Mouse (Mus musculus) right cerebral cortex, postnatal 25 days (tissue): ENCODE measurements at regions not wholly inside any gene's neighbourhood (a gene's known extent, or its start where the extent isn't known, plus 50 kb on each side); places are given as distances from the start of the nearest gene placed in this dataset.

Source experiments
- DNase-seq: peaks from one replicate; pipeline ENCODE4 v3.0.0; 2022

DNA sequence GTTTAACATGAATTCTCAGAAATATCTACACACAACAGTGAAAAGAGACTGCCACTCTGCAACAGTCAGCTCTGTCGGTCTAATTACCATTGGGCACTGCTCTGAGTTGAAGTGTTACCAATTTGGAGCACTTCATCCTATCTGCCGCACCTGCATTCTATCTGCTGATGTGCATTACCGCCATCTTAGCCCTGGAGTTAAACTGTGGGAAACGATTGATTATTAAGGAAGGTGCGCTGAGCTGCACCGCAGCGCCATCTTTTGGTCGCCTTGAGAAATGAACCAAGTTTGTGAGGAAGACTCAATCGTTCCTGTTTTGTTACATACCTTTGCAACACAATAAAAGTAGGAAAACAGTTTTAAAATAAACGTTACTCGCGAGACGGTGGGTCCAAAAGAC, 110.5 kb downstream of the Rergl start:
- DNase-seq: peak; percentile 44

DNA sequence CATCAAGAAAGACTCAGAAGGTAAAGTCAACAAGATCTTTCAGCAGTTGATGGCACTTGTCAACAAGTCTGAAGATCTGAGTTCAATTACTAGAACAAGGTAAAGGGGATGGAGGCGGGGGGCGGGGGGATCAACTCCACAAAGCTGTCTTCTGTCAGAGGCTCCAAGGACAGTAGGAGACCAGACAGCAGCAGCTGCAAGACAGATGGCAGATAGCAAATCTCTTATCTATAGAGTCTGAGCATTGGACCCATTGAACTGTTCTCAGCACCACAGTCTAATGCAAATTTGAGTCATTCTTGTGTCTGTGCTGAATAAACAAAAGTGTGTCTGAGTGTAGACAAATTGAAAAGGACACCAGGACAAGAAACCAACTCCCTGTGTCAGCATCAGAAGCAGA, 150.8 kb downstream of the Rergl start:
- no peak for DNase-seq

GRCm38 (mm10) chr6:139325226-139325625, 176.6 kb downstream of the Rergl start:
- DNase-seq: no peak

GRCm38 (mm10) chr6:139307651-139308050, 194.1 kb downstream of the Rergl start:
- no peak for DNase-seq

DNA sequence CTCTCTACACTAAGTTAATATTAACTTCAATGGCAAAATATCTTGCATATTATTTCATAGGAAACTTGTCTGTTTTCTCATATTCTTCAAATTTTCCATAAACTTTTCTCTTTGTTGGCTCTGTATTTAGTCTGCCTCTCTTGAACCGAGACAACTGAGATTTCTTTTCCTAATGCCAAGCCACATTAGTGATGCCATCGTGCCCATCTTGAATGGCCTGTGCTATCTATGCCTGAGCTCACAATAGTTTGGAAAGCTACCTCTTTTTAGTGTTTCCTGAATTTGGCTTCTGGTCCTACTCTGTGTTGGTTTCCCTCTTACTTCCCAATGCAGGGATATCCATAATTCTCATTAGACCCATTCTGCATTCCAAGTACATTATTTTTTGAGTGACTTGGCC, 197.5 kb downstream of the Rergl start:
- DNase-seq: no peak

- DNase-seq: no peak
These were observed 206.1 kb downstream of the Rergl start for GRCm38 (mm10) chr6:139295701-139296100.

GRCm38 (mm10) chr6:139279093-139279492, 222.7 kb downstream of the Rergl start:
- no peak for DNase-seq

GRCm38 (mm10) chr6:139275512-139275911, 226.3 kb downstream of the Rergl start:
- DNase-seq: no peak

DNA sequence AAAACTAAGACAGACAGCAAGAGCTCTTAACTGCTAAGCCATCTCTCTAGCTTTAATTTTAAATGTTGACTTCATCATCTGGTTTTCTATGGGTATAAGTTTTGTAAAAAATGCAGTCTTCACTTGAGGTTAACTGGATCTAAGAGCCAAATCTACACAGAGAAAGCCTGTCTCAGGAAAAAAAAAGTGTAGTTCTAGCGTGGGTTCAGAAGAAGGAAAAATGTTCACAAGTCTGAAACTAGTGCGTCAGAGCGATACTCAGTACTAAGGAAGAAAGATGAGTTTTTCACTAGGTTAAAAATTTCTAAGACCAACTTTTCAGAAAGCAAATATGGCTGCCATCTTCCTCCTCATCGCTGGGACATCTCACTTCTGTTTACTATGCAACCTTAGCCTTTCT, 248.1 kb downstream of the Rergl start:
- DNase-seq: no peak

- DNase-seq: peak; percentile 61
These were observed 252.7 kb downstream of the Rergl start for GRCm38 (mm10) chr6:139248920-139249547.

- no peak for DNase-seq
These were observed 275.6 kb downstream of the Rergl start for GRCm38 (mm10) chr6:139226127-139226526.

GRCm38 (mm10) chr6:139214488-139214887, 287.3 kb downstream of the Rergl start:
- DNase-seq: no peak

DNA sequence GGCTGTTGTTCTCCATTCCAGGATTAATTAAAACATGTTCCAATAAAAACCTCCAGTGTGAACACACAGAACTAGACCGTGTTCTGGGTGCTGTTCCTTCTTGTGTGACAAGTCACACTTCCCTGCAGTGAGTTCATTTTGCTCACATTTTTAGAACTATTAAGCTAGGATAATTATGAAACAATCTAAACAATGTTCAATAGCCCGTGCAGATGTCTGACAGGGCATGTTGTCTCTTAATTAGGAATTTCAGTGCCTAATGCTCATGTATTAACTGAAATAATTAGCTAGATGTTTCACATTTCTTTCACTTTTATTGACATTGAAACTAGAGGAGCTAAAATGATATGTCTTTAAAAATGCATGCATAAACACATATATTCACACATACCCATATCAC, 291.5 kb downstream of the Rergl start:
- DNase-seq: no peak

GRCm38 (mm10) chr6:139198601-139199000, 303.2 kb downstream of the Rergl start:
- peak; percentile 10 for DNase-seq

DNA sequence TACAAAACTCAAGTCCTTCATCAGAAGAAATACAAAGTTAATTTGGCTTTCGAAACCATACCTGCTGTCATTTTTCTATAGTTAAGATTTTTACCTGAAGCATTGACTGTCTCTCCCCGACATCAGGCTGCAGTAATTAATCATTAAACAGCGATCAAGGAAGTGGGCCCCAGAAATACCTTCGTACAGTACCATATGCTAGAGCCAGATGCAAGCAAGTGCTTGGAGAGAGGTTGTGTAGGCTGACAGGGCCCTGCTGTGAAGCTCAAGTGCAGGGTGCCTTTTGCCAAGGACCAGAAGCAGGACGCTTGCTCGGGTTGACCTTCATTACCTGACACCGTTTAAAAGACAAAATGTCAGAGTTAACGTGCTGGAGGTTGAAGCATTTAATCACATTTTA, 315.3 kb downstream of the Rergl start:
- DNase-seq: no peak

- DNase-seq: no peak
These were observed 341.4 kb downstream of the Rergl start for GRCm38 (mm10) chr6:139160352-139160751.

- peak; percentile 28 for DNase-seq
These were observed 342.0 kb downstream of the Rergl start for GRCm38 (mm10) chr6:139159741-139160140.

DNA sequence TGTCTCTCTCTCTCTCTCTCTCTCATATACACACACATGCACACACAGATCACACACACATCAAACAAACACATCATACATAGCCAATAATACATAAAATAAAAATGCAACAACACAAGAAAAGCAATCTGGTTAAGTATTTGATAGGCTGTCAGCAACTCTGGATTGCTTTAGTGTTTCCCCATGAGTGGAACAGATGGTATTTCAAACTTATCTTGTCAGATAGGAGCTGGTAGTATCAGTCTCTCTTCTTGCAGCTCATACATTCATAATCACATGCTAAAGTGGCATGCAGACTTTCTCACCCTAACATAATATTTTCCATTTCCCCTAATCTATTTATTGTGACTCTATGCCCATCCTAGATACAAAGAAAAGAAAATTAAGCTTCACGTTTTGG, 347.0 kb downstream of the Rergl start:
- no peak for DNase-seq

GRCm38 (mm10) chr6:139135693-139136092, 366.1 kb downstream of the Rergl start:
- no peak for DNase-seq

- no peak for DNase-seq
These were observed 369.6 kb downstream of the Rergl start for GRCm38 (mm10) chr6:139132083-139132679.

- no peak for DNase-seq
These were observed 393.5 kb downstream of the Rergl start for GRCm38 (mm10) chr6:139108263-139108662.

DNA sequence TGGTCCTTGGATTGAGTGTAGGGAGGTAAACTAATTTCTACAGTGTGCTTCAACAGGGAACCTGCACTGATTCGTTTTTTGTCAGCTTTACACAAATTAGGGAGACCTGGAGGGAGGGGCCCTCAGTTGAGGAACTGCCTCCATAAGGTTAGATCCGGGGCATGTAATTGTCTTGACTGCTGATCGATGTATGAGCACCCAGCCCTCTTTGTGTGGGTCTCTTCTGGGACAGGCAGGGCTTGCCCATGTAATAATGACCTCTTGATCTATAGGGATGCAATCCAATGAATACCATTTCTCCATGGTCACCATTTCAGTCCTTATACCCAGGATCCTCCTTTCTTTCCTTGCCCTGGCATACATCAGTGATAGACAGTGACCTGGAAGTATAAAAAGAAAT, 398.4 kb downstream of the Rergl start:
- DNase-seq: no peak

DNA sequence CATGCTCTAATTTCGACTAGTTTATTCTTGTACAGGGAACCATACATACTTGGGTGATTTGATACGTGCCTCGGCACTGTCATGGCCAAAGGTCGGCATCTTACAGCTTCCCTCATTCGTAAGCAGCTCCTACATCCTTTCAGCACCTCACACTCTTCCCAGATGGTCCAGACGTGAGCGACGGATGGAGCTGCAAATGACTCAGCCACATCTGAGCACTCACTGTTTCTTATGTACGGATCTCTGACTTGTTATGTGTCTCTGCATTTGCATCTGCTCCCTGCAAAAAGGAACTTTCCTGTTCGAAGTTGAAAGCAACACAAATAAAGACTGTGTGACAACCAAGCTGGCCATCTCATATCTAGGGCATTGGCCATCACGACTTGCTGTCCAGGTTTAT, 402.5 kb downstream of the Rergl start:
- no peak for DNase-seq

DNA sequence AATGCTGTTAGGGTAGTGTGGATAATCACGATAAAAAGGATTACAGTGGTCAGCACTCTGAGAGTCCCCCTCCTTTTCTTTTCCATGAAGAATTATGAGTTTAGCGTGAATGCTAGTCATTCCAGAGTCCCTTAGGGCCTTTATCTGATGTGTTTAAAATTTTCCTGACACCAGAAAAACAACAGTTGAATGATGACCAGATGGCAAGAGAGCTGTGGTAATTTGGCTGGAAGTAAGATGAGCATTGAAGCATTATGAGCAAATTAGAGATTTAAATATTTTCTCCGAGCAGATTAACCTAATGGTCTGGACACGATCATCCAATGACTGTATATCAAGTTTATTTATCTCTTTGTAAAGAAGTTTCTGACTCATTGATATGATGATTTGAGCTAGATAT, 417.1 kb upstream of the Igbp1b start:
- DNase-seq: no peak

- no peak for DNase-seq
These were observed 369.4 kb upstream of the Igbp1b start for GRCm38 (mm10) chr6:139027696-139028095.
